Mouse (Mus musculus): Measurements from ENCODE around the gene Rpl5.

DNA sequence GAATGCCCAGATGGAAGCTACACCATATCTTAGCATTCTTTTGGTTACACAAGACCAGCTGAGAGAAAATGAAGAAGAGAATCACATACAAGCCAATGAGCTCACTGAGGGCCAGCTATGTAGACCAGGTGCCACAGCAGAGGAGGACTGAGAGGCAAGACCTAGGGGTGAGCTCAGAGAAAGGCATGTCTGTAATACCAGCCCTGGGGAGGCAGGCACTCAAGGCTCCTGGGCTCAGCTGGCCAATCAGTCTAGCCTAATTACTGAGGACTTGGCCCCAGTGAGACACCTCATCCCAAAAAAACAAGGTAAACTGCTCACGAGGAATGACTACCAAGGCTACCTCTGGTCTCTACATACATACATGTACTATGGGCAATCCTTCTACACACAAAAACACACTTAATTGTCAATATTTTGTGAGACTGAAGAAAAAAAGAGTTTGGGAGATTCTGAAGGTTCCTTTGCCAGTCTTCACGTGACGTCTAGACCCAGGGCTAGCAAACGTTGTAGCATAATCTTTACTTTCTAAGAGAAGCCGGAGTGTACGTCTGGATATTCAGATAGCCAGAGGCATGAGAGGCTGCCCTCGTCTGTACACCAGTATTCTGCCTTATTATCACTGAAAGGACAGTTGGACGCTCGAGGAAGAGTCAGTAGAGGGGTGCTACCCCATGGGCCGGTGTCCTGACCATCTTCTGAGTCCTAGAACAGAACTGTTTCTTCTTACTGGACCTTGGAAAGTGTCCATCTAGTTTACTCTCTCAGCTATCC lies 34.7 kb downstream of the Rpl5 start:
- TF ChIP-seq CTCF (IDR thresholded peaks at IDR 0.05; ENCODE audit: control insufficient read depth, insufficient read depth, low read length): no peak
- TF ChIP-seq POLR2A (IDR thresholded peaks at IDR 0.05; ENCODE audit: borderline replicate concordance, control insufficient read depth, low read depth, low read length): no peak
